28 mouse cellular contexts compared by ENCODE assay signal in the genomic region with DNA sequence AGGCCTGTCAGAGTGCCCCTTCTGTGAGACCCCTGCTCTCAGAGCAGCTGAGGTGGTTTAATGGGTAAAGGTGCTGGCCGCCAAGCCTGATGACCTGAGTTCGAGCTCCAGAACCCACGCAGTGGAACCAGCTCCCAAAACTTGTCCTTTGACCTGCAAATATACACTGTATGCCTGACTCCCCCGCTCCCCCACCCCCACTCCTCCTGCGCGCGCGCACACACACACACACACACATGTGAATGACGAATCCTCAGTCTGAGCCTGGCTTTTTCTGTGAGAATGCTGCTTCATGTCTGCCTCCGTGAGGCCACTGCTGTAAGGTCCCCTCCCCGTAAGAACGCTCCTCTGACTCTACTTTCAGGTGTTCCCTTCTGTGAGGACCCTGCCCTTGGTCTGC.
"Had no signal": no experiment of that assay in that cellular context is flagged by ENCODE, and none has a peak within 500 bp of the region (broad histone marks: within the 10 kb centered on the region; RNA-seq: fewer than 3 reads in every experiment).

No protein-coding gene starts in this region.

- DNase-seq: cerebellum, adult 18-20 months; cerebellum, adult 2 months; cerebellum, adult 8-10 months; cerebellum, adult 9-10 months; cerebellum, adult 9-11 months; cerebellum, postnatal 10 days; cerebellum, postnatal 14 days; cerebellum, postnatal 25 days; cerebellum, postnatal 36 days; embryo, embryonic 11 days; forebrain, postnatal 0 days; gastrocnemius, adult 2 months; gastrocnemius, postnatal 10 days; gastrocnemius, postnatal 14 days; gastrocnemius, postnatal 25 days; gastrocnemius, postnatal 36 days; heart, adult 11 months had no signal

- H3K27me3 ChIP-seq: embryonic facial prominence, embryonic 12.5 days; embryonic facial prominence, embryonic 13.5 days; embryonic facial prominence, embryonic 15.5 days had no signal

- H3K4me2 ChIP-seq: embryonic facial prominence, embryonic 12.5 days; embryonic facial prominence, embryonic 13.5 days; embryonic facial prominence, embryonic 15.5 days; forebrain, embryonic 12.5 days; forebrain, embryonic 13.5 days; forebrain, embryonic 15.5 days had no signal

- H3K27ac ChIP-seq: embryonic facial prominence, embryonic 10.5 days; embryonic facial prominence, embryonic 12.5 days; embryonic facial prominence, embryonic 13.5 days; embryonic facial prominence, embryonic 15.5 days; forebrain, embryonic 10.5 days; forebrain, embryonic 12.5 days; forebrain, embryonic 13.5 days; forebrain, embryonic 15.5 days; gastrocnemius, adult 2 months had no signal

- H3K36me3 ChIP-seq: embryonic facial prominence, embryonic 15.5 days; forebrain, embryonic 12.5 days; forebrain, embryonic 15.5 days had no signal

- H3K4me3 ChIP-seq: embryonic facial prominence, embryonic 10.5 days; embryonic facial prominence, embryonic 12.5 days; embryonic facial prominence, embryonic 13.5 days; embryonic facial prominence, embryonic 15.5 days; erythroblast, embryonic 14.5 days; forebrain, embryonic 10.5 days; forebrain, embryonic 12.5 days; forebrain, embryonic 13.5 days; forebrain, embryonic 15.5 days; gastrocnemius, adult 2 months had no signal

- ATAC-seq: forebrain, embryonic 13.5 days; forebrain, embryonic 14.5 days; forebrain, embryonic 15.5 days; forebrain, embryonic 16.5 days; forebrain, postnatal 0 days had no signal

- H3K9me3 ChIP-seq: embryonic facial prominence, embryonic 10.5 days; embryonic facial prominence, embryonic 12.5 days; embryonic facial prominence, embryonic 13.5 days; embryonic facial prominence, embryonic 15.5 days; forebrain, embryonic 10.5 days; forebrain, embryonic 12.5 days; forebrain, embryonic 13.5 days; forebrain, embryonic 15.5 days had no signal

- H3K9ac ChIP-seq: embryonic facial prominence, embryonic 12.5 days; embryonic facial prominence, embryonic 13.5 days; embryonic facial prominence, embryonic 15.5 days; forebrain, embryonic 12.5 days; forebrain, embryonic 13.5 days; forebrain, embryonic 15.5 days; forebrain, postnatal 0 days had no signal
